Mouse (Mus musculus): ENCODE measurements around the gene Tstd3. TPM values are rescaled to one million over a fixed set of nuclear protein-coding genes. Genes with fewer than 3 reads are reported as not detected.

Tstd3 gene
- 22.9 TPM for polyA plus RNA-seq (2017; shearing (Covaris generic))

GRCm38 (mm10) chr4:21766863-21767304 is at the start of gene Tstd3, which contains the start of gene Usp45:
TSS of gene Tstd3 (minus strand) at chr4:21767212.
TSS of gene Usp45 (plus strand) at chr4:21767156.

GRCm38 (mm10) chr4:21727615-21728165 is 39.3 kb downstream of the Tstd3 start, which contains the start of gene Ccnc:
TSS of gene Ccnc (plus strand) at chr4:21727701.

Other genes starting within 250 kb of the Tstd3 start
- not detected for gene Prdm13, start 81.2 kb downstream of the Tstd3 start, polyA plus RNA-seq (2017; shearing (Covaris generic))
- gene Ccnc, start 39.5 kb downstream of the Tstd3 start, polyA plus RNA-seq (2017; shearing (Covaris generic)) = 40.8 TPM
- 32.0 TPM for gene Usp45, start 56 bp downstream of the Tstd3 start, polyA plus RNA-seq (2017; shearing (Covaris generic))
- gene Pnisr, start 80.4 kb upstream of the Tstd3 start, polyA plus RNA-seq (2017; shearing (Covaris generic)) = 185 TPM
- gene Coq3, start 112.5 kb upstream of the Tstd3 start, polyA plus RNA-seq (2017; shearing (Covaris generic)) = 12.9 TPM
- not detected for gene Faxc, start 164.1 kb upstream of the Tstd3 start, polyA plus RNA-seq (2017; shearing (Covaris generic))